Mouse (Mus musculus): ENCODE measurements around the gene Fam98b. TPM values are rescaled to one million over a fixed set of nuclear protein-coding genes. Genes with fewer than 3 reads are reported as not detected.

Fam98b gene
- total RNA-seq, 1 experiment, result 13.7 TPM

DNA sequence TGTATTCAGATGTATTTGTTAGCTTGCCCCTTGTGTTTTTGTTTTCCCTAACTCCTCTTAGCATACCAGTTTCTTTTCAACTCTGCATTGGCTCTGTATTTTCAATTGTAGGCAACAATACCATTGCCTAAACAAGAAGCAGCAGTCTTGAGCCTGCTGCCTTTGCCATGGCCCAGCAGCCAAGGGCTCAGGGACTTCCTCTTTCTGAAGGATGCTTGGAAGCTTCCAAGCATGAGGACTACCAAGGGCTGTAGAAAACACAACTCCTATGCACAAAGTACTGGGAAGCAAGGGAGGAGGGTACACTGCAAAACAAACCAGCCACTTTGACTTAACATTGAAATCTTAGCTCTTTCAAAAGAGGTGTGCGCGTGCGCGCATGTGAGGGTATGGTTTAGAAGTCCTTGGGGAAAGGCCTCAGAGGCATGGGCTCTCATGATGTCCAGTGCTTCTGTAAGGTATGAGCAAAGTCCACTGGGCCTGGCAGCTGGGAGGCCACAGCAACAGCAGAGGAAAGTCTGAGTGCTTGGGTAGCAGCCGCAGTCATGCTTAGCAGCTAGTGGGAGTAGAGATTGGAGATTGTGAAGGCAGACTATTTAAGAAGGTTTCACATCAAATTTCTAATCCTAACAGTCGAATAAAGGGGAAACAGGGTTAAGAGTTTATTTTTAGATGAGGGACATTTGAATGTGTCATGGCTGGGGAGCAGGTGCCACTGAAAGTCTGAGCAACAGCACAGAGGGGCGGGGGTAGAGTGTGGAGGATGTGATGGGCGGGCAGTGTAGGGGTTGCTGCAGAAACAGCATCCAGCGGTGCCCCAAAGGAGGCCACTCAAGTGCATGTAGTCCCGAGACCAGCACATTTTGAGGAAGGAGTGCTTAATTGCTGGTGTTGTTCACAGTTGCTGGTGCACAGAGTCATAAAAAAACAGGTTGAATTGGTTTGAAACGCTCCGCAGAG, 54.1 kb downstream of the Fam98b start:
- no peak for DNase-seq (ENCODE audit: low read depth, low spot score)
- Histone ChIP-seq H3K4me3 (ENCODE audit: insufficient read depth in 1 of 2, low read depth in 1 of 2, low read length in 2 of 2, poor library complexity in 1 of 2, severe bottlenecking in 1 of 2) (no peak overlapping the region), H3K36me3 (ENCODE audit: control insufficient read depth, insufficient read depth, low read length, poor library complexity, severe bottlenecking) (no peaks in the 10 kb centered on the region), H3K9me3 (ENCODE audit: control insufficient read depth, insufficient read depth, low read depth, low read length) (no peaks in the 10 kb centered on the region), H3K9ac (ENCODE audit: insufficient read depth, low read depth, low read length, poor library complexity, severe bottlenecking) (no peak overlapping the region), H3K4me1 (ENCODE audit: control insufficient read depth in 2 of 2, insufficient read depth in 2 of 2, low read length in 2 of 2, poor library complexity in 1 of 2) (no peaks in the 10 kb centered on the region), H3K27ac (ENCODE audit: insufficient read depth, low read depth, low read length, poor library complexity, severe bottlenecking) (no peak overlapping the region)
- in situ Hi-C loops (cut with MboI; ENCODE audit: low sequenced_read_pairs in 2 of 2, unreplicated experiment in 2 of 2), result no loop called here
- TF ChIP-seq HCFC1 (IDR thresholded peaks at IDR 0.05; ENCODE audit: borderline replicate concordance, insufficient read depth, low read length) (no peak), MAFK (IDR thresholded peaks at IDR 0.05; ENCODE audit: insufficient read depth, low read depth, low read length) (no peak), ZNF384 (IDR thresholded peaks at IDR 0.05; ENCODE audit: low read depth, low read length) (no peak), ZC3H11A (IDR thresholded peaks at IDR 0.05; ENCODE audit: borderline replicate concordance, low read depth, low read length) (no peak), CHD2 (IDR thresholded peaks at IDR 0.05; ENCODE audit: low read depth, low read length) (no peak)

DNA sequence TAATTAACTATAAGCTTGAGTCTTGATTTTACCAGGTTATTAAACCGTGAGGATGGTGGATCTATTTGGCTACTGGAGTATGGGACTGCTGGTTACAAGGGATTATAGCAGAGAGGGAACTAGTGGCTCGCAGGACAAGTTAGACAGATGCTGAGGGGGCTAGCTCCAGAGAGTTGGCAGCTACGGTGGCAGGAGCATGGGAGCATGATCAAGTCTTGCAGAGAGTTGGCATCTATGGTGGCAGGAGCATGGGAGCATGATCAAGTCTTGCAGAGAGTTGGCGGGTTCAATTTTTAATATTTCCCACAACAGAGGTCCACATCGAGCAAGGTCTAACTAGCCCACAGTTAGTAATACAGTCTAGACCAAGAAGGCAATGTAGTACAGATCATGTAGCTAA, 55.4 kb downstream of the Fam98b start:
- in situ Hi-C loops (cut with MboI; ENCODE audit: low sequenced_read_pairs in 2 of 2, unreplicated experiment in 2 of 2), result no loop called here
- no peak for DNase-seq (ENCODE audit: low read depth, low spot score)
- TF ChIP-seq MAFK (IDR thresholded peaks at IDR 0.05; ENCODE audit: insufficient read depth, low read depth, low read length) (no peak), ZC3H11A (IDR thresholded peaks at IDR 0.05; ENCODE audit: borderline replicate concordance, low read depth, low read length) (no peak), ZNF384 (IDR thresholded peaks at IDR 0.05; ENCODE audit: low read depth, low read length) (no peak)
- H3K27ac ChIP-seq (ENCODE audit: insufficient read depth, low read depth, low read length, poor library complexity, severe bottlenecking), result no peak overlapping the region
- no peaks in the 10 kb centered on the region for H3K36me3 ChIP-seq (ENCODE audit: control insufficient read depth, insufficient read depth, low read length, poor library complexity, severe bottlenecking)
- no peak overlapping the region for H3K4me3 ChIP-seq (ENCODE audit: insufficient read depth in 1 of 2, low read depth in 1 of 2, low read length in 2 of 2, poor library complexity in 1 of 2, severe bottlenecking in 1 of 2)
- no peak overlapping the region for H3K9ac ChIP-seq (ENCODE audit: insufficient read depth, low read depth, low read length, poor library complexity, severe bottlenecking)
- no peaks in the 10 kb centered on the region for H3K9me3 ChIP-seq (ENCODE audit: control insufficient read depth, insufficient read depth, low read depth, low read length)
- H3K4me1 ChIP-seq (ENCODE audit: control insufficient read depth in 2 of 2, insufficient read depth in 2 of 2, low read length in 2 of 2, poor library complexity in 1 of 2), result no peaks in the 10 kb centered on the region

DNA sequence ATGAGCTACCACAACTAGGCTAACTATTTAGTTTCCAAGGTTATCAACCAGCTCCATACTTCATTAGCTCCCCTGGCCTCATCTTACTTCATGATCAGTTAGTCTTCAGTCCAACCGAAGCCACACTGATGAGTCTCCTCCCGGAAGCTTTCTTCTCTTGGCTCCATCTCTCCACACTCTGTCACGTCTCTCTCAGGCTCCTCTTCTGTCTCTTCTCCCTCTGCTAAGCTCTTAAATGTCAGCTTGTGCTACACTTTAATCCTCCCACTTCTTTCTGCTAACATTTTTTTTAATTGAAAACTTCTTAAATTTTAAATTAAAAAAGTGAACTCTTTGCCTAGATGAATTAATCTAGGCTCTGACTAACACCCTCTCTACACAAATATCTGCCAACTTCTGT, 58.4 kb downstream of the Fam98b start:
- H3K4me1 ChIP-seq (ENCODE audit: control insufficient read depth in 2 of 2, insufficient read depth in 2 of 2, low read length in 2 of 2, poor library complexity in 1 of 2), result no peaks in the 10 kb centered on the region
- no peak overlapping the region for H3K27ac ChIP-seq (ENCODE audit: insufficient read depth, low read depth, low read length, poor library complexity, severe bottlenecking)
- H3K9ac ChIP-seq (ENCODE audit: insufficient read depth, low read depth, low read length, poor library complexity, severe bottlenecking), result no peak overlapping the region
- no peak overlapping the region for H3K4me3 ChIP-seq (ENCODE audit: insufficient read depth in 1 of 2, low read depth in 1 of 2, low read length in 2 of 2, poor library complexity in 1 of 2, severe bottlenecking in 1 of 2)
- no peaks in the 10 kb centered on the region for H3K9me3 ChIP-seq (ENCODE audit: control insufficient read depth, insufficient read depth, low read depth, low read length)
- H3K36me3 ChIP-seq (ENCODE audit: control insufficient read depth, insufficient read depth, low read length, poor library complexity, severe bottlenecking), result no peaks in the 10 kb centered on the region
- in situ Hi-C loops (cut with MboI; ENCODE audit: low sequenced_read_pairs in 2 of 2, unreplicated experiment in 2 of 2), result no loop called here
- DNase-seq (ENCODE audit: low read depth, low spot score), result no peak
- TF ChIP-seq ZNF384 (IDR thresholded peaks at IDR 0.05; ENCODE audit: low read depth, low read length), result no peak
- no peak for TF ChIP-seq HCFC1 (IDR thresholded peaks at IDR 0.05; ENCODE audit: borderline replicate concordance, insufficient read depth, low read length)
- no peak for TF ChIP-seq MAFK (IDR thresholded peaks at IDR 0.05; ENCODE audit: insufficient read depth, low read depth, low read length)
- no peak for TF ChIP-seq CHD2 (IDR thresholded peaks at IDR 0.05; ENCODE audit: low read depth, low read length)
- TF ChIP-seq ZC3H11A (IDR thresholded peaks at IDR 0.05; ENCODE audit: borderline replicate concordance, low read depth, low read length), result no peak

DNA sequence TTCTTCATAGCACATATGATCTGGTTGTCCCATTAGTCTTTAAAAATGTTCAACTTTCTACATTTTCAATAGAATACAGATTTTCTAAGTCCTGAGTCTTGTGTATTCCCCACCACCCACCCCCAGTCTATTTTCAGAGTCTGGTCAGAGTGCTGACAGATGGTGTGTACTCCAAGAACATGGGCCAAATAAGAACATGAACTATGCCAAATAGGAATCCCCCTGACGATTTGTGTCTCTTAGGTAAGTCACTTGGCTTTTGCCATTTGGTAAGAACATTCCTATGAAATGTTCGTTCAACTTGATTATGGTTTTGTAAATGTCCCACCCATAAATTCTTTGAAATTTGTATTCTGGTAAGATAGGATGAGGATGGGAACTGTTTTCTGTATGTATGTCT, 59.5 kb downstream of the Fam98b start:
- in situ Hi-C loops (cut with MboI; ENCODE audit: low sequenced_read_pairs in 2 of 2, unreplicated experiment in 2 of 2), result no loop called here
- H3K4me1 ChIP-seq (ENCODE audit: control insufficient read depth in 2 of 2, insufficient read depth in 2 of 2, low read length in 2 of 2, poor library complexity in 1 of 2), result no peaks in the 10 kb centered on the region
- TF ChIP-seq ZC3H11A (IDR thresholded peaks at IDR 0.05; ENCODE audit: borderline replicate concordance, low read depth, low read length) (no peak), CHD2 (IDR thresholded peaks at IDR 0.05; ENCODE audit: low read depth, low read length) (no peak), HCFC1 (IDR thresholded peaks at IDR 0.05; ENCODE audit: borderline replicate concordance, insufficient read depth, low read length) (no peak), MAFK (IDR thresholded peaks at IDR 0.05; ENCODE audit: insufficient read depth, low read depth, low read length) (no peak), ZNF384 (IDR thresholded peaks at IDR 0.05; ENCODE audit: low read depth, low read length) (no peak)
- H3K36me3 ChIP-seq (ENCODE audit: control insufficient read depth, insufficient read depth, low read length, poor library complexity, severe bottlenecking), result no peaks in the 10 kb centered on the region
- H3K4me3 ChIP-seq (ENCODE audit: insufficient read depth in 1 of 2, low read depth in 1 of 2, low read length in 2 of 2, poor library complexity in 1 of 2, severe bottlenecking in 1 of 2), result no peak overlapping the region
- no peak overlapping the region for H3K9ac ChIP-seq (ENCODE audit: insufficient read depth, low read depth, low read length, poor library complexity, severe bottlenecking)
- H3K27ac ChIP-seq (ENCODE audit: insufficient read depth, low read depth, low read length, poor library complexity, severe bottlenecking), result no peak overlapping the region
- no peak for DNase-seq (ENCODE audit: low read depth, low spot score)
- H3K9me3 ChIP-seq (ENCODE audit: control insufficient read depth, insufficient read depth, low read depth, low read length), result no peaks in the 10 kb centered on the region
